Mouse (Mus musculus) v-Abl transformed pro-B cells (cell line): ENCODE measurements at regions not wholly inside any gene's neighbourhood (a gene's known extent, or its start where the extent isn't known, plus 50 kb on each side); places are given as distances from the start of the nearest gene placed in this dataset.

Experiments used
- in situ Hi-C, 2 experiments: fragments of 400-800 bp; cut with MboI; formaldehyde crosslinking; loops; one replicate each; pipeline ENCODE4 v1.15.1; 2025; ENCODE audit not compliant: unreplicated experiment in 2 of 2

DNA sequence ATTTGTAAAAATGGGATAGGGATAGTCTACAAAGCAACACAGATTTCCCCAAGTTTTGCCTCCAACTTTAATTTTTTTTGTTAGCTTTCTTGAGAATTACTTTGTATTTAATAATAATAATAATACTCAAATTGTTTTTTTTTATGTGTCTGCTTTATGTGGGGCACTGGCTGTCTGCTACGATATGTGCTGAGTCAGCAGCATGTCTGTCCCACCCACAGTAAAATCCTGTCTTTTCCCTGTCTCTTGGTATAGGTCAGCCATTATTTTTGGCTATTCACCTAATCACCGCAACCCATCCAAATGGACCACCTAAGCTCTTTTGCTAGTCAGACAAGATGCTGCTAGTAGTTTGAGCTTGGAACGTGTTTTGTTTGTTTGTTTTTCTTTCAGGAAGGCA lies 473.0 kb downstream of the Hs3st4 start:
- in situ Hi-C loops: no loop called here

DNA sequence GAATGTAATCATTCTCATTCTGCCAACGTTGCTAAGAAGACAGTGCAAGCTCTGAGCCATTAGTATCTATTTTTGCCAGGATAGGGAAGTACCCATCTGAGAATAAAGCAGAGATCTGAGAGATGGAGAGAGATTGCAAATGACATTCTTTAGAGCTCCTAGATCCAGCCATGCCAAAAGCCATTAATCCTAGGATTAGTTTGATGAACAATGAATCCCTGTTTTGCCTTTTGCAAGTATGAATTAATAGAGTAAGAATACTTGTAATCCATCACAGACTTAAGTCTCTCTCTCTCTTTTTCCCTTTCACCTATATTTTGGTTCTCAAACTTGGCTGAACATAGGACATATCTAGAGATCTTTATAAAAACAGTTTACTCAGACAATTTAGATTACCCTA lies 504.7 kb downstream of the Hs3st4 start:
- in situ Hi-C loops: no loop called here

DNA sequence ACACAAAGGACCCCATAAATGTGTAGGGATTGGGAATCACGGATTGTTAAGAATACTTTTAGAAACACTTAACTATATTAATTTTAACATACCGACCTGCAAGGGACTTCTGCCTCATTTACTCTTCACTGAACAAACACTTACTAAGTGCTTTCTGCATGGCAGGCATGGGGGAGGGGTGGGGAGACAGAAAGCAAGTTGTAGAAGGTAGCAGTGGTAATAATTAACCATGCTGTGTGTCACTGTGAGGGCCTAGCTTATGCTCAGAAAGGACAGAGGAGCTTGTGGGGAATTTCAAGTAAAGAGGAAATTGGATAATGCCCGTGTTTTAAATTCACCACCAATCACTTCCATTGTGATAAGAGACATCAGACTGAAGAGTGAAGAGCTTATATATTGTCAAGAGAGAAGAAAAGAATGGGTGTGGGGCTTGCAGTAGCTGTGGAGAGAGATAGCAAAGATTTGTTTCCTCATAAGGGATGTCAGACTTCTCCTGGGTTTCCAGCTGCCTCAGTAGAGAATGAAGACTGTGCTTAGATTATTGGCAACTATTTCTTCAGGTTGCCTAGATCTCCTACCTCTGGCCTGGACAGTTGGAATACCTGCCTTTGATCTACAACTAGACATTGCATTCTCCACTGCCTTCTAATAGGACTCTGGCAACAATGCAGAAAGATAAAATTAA lies 508.6 kb downstream of the Hs3st4 start:
- in situ Hi-C loops: no loop called here

DNA sequence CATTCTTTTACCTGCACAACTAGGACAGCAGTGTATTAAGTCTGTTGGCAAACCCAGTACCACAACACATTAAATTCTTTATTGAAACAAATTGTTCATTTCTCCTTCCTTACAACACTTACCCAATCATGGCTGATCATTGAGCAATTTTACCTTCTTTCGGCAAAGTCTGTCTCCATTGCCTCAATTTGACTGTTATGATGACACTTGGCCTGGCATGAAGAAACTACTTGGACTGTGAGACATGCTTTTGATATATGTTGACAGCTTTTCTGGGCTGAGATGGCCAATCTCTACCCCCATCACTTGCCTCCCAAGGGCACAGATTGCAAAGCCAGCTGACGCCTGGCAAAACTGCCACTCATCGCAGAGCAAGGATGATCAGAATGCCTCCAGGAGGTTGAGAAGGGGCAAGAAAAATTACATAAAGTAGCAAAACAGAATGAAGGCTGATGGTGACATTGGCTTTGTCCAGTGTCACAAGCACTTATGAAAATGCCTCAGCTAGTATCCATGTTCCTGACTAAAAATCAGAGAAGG lies 509.3 kb downstream of the Hs3st4 start:
- in situ Hi-C loops: no loop called here

DNA sequence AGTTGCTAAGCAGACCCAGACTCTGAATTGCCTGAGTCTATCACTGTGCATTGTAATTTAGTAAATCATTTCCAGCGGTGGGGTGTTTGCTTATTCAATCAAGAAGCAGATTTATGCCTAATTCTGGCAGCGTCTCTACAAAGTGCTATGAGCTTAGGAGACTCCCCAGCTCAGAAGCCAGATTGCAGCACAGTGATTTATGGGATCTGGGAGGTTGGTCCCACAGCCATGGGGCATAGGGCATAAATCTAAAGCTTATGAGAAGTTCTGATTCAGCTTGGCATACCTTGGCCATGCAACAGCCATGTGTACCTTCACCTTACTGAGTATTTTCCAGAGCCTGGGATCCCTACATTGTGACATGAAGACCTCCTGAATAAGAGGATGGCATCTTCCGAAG lies 518.0 kb downstream of the Hs3st4 start:
- in situ Hi-C loops: no loop called here

DNA sequence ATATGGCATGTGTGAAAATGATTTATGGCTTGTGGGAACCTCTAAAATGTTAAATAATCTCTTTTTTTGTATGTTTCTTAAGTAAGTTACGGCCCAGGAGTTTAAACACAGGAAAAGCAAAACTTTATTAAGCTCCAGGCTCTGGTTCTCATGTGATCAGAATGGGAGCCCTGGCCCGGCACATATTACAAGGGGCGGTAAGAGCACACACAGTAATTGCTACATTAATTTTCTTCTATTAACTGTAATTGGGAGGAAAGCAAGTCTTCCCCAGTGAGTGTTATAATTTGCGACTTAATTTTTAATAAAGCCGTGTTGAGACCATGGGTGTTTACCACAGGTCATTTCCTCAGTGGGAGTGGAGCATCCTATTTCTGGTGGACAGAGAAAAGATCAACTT lies 520.1 kb downstream of the Hs3st4 start:
- in situ Hi-C loops: no loop called here

DNA sequence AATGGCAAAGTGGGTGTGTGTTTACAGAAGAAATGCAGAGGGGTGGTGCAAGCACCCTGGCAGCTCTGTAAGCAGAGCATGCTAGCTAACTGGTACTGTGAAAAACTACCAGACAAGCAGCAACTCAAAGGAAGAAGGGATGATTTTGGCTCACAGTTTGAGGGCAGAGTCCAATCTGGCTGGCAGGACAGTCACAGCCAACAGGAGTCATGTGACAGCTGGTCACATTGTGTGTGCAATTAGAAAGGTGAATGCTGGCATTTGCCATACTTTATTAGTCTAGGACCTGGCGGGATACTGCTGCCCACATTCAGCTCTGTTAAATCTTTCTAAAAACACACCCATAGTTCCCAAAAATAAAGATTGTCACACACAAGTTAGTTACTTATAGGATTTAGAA lies 566.4 kb downstream of the Hs3st4 start:
- in situ Hi-C loops: no loop called here

DNA sequence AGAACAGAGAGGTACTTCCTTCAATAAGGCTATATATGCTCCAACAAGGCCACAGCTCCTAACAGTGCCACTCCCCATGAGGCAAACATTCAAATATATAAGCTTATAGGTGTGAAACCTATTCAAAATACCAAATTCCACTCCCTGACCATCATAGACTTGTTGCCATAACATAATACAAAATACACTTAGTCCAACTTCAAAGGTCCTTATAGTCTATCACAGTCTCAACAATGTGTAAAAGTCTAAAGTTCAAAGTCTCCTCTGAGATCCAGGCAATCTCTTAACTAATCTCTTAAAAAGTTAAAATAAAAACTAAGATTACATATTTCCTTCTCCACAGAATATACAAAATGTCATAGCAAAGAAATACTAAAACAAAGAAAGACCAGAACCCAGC lies 574.5 kb downstream of the Hs3st4 start:
- in situ Hi-C loops: no loop called here

DNA sequence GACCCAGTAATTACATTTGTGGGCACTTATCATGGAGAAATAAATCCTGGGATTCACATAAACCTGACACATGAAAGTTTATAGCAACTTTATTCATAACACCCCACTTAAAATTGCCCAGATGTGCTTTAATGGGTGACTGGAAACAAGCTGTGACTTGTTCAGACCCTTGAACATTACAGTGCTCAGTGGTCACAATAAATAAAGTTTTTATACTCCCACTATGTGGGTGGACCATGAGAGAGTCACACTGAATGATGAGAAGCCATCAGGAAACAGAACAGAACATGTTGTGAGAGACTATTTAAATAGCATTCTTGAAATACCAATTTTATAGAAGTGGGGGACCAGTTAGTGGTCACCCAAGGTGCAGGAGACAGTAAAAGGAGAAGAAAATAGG lies 588.1 kb downstream of the Hs3st4 start:
- in situ Hi-C loops: no loop called here

DNA sequence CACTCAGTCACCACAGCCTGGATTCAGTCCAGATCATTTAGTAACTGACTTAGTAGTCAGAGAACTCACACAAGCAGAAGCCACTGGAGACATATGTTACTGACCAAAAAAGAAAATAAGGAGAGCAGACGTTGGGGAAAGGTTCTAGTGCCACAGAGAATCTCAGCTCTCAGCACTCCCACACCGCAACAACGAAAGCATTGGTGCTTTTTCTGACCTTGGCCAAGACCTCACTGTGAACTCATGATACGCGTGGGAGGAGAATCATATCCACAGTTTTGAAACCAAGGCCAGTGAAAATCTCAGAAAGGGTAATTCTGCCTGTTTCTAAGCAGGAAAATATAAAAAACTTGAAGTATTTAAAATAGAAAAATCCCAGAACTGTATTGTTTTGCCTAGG lies 591.0 kb downstream of the Hs3st4 start:
- in situ Hi-C loops: no loop called here

DNA sequence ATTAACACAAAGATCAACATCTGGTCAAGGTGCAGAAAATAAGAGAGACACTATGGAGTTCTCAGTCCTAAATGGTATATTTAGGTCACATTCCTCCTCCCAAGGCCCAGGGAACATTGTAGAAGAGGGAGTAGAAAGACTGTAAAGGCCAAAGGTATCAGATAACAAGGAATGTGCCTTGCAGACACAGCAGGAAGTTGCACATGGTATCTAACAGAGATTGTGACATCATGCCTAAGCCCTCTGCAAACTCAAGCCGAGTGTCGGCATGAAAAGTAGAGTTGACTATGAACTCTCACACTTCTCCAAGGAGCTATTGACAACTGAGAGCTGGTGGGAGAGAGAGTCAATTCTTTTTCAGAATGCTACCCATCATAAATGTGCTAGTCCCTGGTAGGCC lies 598.7 kb downstream of the Hs3st4 start:
- in situ Hi-C loops: no loop called here

DNA sequence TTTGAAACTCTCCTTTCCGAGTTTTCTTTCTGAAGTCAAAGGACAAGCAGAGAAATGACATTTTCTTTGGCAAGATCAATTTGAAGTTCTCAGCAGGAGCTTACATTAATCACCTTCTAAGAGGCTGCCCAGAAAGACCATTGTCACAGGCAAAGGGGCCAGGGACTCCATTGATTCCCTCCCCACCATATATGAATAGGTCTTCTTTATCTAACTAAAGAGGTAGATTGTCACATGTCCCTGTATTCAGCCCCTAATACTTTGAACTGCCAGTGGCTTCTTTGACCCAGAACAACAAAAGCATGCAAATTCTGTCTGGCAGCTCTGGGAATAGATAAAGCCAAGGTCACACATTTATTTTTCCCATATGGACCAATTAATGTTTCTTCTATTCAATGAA lies 602.6 kb downstream of the Hs3st4 start:
- in situ Hi-C loops: no loop called here

DNA sequence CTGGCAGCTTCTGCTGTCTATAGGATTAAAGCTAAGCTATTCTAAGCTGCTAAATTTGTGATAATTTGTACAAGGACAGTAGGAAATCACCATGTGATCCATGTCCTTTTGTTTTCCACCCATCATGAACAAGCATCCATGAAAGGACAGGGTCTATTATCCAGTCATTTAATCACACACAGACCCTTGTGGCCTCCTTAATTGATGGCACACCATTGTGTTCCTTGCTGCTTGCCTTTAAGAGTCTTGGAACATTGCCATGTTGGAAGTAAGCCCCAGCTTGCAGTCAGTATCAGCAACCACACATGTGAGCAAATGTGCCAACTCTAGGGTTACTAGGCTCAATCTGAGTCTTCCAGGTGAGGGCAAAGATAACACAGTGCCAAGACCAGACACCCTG lies 608.7 kb downstream of the Hs3st4 start:
- in situ Hi-C loops: no loop called here

DNA sequence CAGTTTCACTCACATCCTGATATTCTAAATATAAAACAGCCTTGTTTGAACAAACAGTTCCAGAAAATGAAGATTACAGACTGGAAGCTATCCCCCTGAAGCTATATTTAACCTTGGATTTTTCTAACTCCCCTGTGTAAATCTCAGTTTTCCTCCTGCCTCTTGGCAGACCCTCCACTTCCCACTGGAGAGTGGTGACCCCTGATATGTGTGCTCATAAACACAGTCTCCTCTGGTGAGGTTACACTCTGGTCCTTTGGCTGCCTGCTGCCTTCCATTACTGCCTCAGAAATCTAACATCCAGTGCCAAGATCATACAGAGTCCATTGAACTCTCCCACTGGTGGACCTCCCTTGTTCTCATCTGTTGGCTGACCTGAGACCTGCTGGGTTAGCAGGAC lies 610.8 kb downstream of the Hs3st4 start:
- in situ Hi-C loops: no loop called here

DNA sequence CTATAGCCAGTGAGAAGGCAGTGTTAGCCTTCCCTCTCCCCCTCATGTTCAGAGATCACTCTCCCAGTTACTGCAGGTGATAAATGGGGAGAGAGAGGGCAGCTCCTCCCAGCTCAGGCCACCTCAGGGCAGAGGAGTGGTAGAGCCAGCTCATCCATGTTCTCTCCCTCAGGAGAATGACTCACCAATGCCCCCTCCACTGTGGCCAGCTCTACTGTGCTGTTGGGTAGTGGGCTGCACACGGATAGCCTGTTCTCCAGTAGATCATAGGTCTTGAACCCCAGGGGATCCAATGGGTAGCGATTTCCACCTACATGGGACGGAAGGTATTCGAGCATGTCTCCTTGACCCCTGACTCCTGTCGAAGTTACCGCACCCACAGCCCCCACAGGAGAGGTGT lies 618.1 kb downstream of the Hs3st4 start:
- in situ Hi-C loops: no loop called here

DNA sequence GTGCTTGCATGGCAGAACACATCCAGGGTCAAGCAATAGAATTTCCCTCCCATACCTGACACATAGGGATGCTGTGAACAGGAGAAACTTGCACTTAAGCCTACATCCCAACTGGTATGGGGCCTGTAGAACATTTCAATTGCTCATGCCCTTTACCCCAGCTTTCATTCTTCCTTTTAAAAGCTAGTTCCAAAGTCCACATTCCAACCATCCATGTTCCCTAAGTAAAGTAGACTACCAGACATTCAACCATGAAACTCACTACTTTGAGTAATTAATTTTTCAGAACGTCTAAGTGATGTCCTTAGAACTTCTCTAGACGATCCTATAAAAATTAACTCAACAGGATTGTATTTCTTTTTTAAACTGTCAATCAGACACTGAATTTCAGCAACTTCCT lies 621.9 kb downstream of the Hs3st4 start:
- in situ Hi-C loops: no loop called here

DNA sequence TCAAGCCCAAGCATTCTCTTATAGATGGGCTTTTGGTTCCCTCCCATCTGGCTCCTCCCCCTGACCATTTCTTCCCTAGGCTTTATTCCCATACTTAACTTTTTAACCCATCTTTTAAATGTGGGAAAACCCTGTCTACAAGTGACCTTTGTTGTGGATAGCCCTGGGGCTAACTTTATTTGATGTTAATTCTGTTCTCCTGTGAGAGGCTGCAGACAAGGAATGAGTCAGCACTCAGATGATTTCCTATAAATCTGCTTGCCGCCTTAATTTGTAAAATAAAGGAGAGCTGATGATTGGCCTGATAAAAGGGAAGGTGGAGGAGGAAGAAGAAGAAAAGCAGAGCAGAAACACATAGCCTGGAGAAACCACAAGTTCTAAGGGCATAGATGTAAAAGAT lies 623.3 kb downstream of the Hs3st4 start:
- in situ Hi-C loops: no loop called here

DNA sequence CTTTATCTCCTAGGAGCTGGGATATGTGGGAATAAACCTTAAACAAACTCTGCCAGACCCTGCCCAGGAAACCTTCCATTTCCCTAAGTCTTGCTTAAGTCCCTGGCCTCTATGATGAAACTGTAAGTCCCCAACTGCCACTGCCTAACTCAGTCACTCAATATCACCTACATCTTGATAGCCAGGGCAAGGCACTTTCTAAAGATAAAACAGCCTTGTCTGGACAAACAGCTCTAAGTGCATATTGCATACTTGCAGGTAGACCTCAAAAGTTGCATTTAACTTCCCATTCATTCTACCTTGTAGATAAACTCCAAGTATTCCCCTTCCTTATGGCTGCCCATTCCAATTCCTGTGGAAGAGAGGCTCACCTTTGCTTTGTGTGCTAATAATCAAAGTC lies 624.4 kb downstream of the Hs3st4 start:
- in situ Hi-C loops: no loop called here

DNA sequence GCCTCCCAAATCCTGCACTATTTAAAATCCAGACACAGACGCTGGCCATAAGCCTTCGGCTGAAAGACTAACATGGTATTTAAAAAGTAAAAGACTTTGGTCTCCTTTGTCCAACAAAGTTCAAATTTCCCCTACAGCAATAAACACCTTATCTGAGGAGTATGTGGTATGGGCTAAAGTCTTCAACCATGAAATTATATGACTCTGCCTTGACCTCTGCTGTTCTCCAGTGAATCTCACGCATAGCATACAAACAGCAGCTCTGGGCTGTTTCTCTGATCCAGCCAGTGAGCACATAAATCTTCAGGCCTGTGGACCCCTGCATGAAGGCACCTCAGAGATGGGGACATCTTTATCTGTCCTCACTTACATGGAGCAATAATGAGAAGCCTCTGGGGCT lies 627.8 kb downstream of the Hs3st4 start:
- in situ Hi-C loops: no loop called here

DNA sequence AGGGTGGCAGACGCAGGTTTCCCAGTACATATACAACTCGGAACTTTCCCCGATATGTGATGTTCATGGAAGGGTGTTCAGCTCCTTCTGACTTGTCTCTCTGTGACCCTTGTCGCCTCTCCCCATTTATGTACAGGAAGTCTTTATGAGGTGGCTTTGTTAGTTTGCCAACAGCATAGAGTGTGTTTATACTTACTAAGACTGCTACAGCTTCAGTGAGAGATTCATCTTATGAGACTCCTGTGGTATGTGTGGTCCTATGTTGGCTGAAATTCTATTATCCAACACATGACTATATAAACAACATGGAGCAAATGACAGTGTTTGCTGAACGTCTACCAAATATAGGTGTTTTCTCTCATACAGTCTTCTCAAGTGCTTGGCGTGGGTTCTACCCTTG lies 664.5 kb downstream of the Hs3st4 start:
- in situ Hi-C loops: no loop called here

DNA sequence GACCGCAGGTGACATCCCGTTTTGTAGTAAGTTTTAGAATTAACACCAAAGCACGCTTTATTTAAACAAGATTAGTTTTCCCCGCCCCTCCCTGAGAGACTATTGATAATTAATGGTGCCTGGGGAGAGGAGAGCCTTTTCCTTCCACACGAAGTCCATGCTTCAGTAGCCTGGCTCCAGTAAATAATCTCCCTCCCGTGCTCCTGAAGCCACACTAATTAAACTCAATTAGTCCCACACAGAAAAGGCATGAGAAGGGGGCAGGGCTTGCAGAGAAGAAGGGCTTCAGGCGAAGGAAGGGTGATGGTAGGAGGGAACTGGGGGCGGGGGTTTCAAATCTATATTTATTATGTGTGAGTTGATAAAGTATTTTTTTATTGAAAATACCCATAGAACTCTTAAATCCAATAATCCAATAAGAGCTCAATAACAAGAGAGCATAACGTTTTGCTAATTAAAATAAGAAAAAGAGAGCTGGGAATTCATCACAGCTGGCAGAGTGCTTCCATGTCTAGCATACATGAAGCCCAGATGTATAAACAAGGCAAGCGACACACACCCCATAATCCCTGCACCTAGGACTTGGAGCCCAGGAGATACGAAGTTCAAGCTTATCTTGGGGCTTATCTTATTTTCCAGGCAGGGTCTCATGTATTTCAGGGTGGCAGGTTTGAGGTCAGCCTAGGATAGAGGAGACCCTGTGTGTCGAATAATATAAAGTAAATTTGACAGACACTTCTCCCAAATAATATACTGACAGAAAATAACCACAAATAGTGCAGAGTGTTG lies 684.7 kb downstream of the Hs3st4 start:
- in situ Hi-C loops: no loop called here

DNA sequence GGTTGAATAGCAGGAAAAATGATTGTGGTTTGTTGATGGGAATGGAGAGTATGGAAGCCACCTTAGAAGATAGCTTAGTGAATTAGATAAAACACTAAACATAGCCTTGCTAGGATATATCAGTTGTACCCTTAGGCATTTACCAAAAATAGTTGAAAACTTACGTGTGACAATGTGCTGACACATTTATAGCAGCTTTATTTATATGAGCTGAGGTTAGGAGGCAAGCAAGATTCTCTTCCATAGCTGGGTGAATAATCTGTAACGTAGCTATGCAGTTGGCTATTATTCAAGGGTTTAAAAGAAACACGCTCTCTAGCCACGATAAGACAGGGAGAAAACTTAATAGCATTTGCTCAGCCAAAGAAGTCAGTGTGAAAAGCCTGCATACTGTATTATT lies 685.4 kb downstream of the Hs3st4 start:
- in situ Hi-C loops: no loop called here
